Mouse (Mus musculus) heart, adult 10 weeks (tissue): ENCODE measurements around the gene Fkbp6. TPM values are rescaled to one million over a fixed set of nuclear protein-coding genes. Genes with fewer than 3 reads are reported as not detected.

Source experiments
- polyA plus RNA-seq: library from polyadenylated mRNA; stranded (reverse); fragments of 350-450 nt; fragmentation: Illumina TruSeq; extraction: RNeasy Lipid Tissue Mini Kit (QIAGEN cat#74804); gene quantifications from one replicate; pipeline ENCODE4 v1.2.3, GENCODE M21; 2014; ENCODE audit warnings: low read depth, low replicate concordance

Fkbp6 gene
- polyA plus RNA-seq: not detected

DNA sequence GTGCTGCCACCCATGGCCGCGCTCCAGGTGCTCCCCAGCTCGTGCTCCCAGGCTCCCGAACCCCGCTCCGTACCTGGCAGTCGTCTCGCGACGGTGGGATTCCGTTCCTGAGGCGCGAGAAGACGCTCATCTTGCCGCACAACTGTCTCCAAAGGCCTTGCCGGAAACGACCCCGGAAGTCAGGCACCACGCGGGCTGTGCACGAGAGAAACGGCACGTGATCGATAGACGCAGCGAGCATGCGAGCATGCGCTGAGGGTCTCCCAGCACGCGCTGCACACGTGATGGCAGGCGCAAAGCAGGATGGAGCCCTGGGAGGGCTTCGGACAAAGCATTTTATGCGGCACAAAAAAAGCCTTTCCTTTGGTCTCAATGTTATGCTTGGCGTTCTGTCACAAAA lies at the start of gene Fkbp6:
Fkbp6 (minus strand) TSS at position 183 of the 400 bp plus-strand sequence.

DNA sequence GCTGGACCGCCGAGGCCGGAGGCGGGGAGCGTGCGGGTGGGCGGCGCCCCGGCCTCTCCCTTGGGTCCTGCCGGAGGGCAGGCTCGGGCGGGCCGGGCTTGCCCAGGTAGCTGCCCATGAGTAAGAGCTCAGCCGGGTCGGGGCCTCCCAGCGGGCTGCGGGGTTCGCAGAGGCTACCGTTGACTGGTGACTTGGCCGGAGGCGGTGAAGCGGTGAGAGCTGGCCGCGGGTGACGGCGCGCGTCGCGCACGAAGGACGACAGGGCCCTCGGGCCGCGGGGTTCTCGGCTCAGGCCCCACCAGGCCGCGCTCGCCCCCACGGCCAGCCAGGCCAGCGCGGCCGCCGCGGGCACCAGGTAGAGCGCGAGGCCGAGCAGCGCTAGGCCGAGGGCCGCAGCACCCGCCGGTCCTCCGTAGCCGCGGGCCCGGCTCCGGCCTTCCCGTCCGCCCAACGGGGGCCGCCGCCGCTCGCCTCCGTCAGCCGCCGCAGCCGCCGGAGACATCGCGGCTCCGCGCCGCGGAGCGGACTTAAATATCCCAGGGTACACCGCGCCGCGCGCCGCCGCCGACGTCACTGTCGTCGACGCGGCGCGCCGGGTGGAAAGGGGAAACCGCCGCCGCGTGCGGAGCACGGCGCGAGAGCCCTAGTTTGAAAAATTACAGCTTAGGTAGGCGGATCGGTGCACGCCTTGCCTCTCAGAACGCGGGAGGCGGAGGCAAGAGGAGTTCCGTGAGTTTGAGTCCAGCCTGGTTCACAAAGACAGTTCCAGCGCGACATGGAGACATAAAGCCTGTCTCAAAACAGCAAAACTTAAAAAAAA lies 44.4 kb upstream of the Fkbp6 start, which contains the start of gene Pom121:
Pom121 (minus strand) TSS at position 543 of the 820 bp plus-strand sequence.

DNA sequence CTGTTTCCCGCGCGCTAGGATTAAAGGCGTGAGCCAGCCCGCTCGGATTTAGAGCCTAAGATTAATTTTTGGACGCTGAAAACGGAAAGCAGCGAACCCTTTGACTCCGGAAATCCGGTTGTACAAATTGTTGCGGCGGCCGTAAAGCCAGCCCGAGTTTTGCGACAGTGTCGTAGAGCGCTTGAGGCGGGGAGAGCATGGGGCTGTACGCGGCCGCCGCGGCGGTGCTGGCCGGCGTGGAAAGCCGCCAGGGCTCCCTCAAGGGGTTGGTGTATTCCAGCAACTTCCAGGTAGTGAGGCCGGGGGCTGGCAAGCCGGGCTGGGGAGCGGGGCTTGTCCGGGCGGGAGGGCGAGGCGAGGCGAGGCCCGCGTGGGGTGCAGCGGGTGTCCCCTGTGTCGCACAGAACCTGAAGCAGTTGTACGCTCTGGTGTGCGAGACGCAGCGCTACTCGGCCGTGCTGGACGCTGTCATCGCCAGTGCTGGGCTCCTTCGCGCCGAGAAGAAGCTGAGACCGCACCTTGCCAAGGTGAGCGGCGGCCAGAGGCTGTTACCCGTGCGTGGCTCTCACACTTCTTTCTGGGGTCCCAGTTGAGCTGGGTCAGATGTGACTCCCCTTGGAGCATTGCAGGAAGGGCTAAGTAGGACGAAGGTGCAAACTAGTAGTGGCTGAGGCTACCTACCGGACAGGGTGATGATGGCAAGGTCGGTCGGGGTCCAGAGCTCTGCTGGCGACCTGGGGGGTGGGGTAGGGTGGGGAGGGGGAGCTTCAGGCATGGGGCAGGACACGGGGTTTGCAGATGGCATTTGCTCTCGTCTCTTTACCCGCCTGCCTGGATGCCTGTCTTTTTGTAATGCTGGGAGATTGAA lies 20.2 kb upstream of the Fkbp6 start, which contains the start of gene Nsun5:
Nsun5 (plus strand) TSS at position 167 of the 868 bp plus-strand sequence.

DNA sequence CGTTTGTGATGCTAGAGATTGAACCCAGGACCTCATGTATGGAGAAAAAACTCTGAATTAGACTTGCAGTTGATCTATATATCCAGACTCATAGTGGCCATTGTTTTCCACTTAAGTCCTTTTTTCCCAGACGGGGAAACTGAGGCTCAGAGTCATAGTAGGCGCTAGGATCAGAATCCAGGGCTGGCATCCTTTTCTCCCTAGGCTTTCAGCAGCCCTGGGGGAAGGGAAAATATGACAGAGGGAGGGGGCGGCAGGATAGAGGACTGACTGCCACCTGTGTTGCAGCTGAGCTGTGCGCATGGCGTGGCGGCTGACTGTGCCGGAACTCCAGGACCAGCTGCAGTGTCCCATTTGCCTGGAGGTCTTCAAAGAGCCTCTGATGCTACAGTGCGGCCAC lies 3.2 kb upstream of the Fkbp6 start, which contains the start of gene Trim50:
Trim50 (plus strand) TSS at position 301 of the 400 bp plus-strand sequence.

DNA sequence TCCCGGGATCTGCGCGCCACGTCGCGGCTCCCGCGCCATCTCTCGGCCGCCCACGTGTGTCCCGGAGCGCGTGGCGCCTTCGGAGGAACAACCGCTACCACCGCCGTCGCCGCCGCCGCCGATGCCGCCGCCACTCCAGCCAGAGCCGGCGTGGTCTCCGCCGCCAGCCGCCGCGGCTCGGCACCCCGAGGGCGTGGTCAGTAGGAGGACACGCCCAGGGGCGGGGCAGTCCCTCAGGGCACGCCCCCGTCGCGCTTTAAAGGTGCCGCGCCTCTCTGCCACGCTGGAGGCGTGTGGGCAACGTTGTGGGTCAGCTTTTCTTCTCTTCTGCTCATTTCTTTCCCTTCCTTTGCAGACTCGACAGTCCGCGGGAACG lies 98.8 kb downstream of the Fkbp6 start, which contains the start of gene Fzd9:
Fzd9 (minus strand) TSS at position 152 of the 376 bp plus-strand sequence.

Other genes starting within 250 kb of the Fkbp6 start
- gene Tbl2, start 200.4 kb downstream of the Fkbp6 start, polyA plus RNA-seq: 5.3 TPM
- gene Bcl7b, start 181.8 kb downstream of the Fkbp6 start, polyA plus RNA-seq: 37.5 TPM
- gene Baz1b, start 162.8 kb downstream of the Fkbp6 start, polyA plus RNA-seq: 40.2 TPM
- gene Fzd9, start 98.8 kb downstream of the Fkbp6 start, polyA plus RNA-seq: 0.58 TPM
- not detected for gene Trim50, start 3.3 kb upstream of the Fkbp6 start, polyA plus RNA-seq
- 18.7 TPM for gene Nsun5, start 19.9 kb upstream of the Fkbp6 start, polyA plus RNA-seq
- 10.7 TPM for gene Pom121, start 44.5 kb upstream of the Fkbp6 start, polyA plus RNA-seq
- gene Hip1, start 195.1 kb upstream of the Fkbp6 start, polyA plus RNA-seq: 21.3 TPM
- not detected for gene Ccl26, start 213.5 kb upstream of the Fkbp6 start, polyA plus RNA-seq
- 3.9 TPM for gene Ccl24, start 223.0 kb upstream of the Fkbp6 start, polyA plus RNA-seq